Mouse (Mus musculus): ENCODE data around the gene Cpb1. TPM values are rescaled to one million over a fixed set of nuclear protein-coding genes. Genes with fewer than 3 reads are reported as not detected.
A peak's percentile ranks its signal among the peaks of the same experiment; 100 is the strongest.

The Cpb1 gene
- polyA plus RNA-seq, 1 experiment from 2014 or later: 0.48 TPM

DNA sequence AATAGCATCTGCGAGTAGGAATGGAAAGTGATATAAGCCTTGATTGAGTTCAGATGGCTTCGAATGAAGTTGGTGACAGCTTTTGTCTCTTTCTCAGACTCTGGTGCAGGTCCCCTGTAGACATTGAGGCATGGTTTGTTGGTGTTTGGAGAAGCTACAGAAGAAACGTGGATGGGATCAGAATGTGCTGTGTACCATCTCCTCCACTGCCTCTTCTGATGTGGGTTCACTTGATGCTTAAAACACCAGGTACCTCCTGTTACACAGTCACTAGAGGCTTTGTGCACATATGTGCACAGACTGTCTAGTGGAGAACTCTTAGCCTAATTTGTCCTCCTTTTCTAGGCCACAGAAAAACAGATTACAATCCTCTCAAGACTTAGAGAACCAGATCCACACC lies 53.4 kb downstream of the Cpb1 start:
- H3K9ac ChIP-seq (ENCODE audit: low read depth, low read length): no peak overlapping the region

DNA sequence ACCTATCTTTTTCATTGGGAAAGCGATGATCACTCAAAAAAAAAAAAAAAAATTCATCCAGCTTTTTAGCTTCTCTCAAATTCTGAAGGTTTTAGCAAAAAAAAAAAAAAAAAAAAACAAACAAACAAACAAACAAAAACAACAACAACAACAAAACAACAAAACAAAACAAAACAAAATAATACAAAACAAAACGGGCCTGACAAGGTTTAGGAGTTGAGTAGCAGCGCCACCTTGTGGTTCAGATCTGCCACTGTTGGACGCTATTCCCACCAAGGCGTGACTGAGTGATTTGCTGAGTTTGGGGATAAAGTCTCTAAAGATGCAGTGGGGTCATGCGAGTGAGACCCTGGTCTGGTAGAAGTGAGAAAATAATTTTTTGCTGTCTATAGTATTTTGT lies 76.7 kb downstream of the Cpb1 start:
- 32% methylated on average over 6 of the region's 6 CpGs for WGBS
- no peaks in the 10 kb centered on the region for H3K4me1 ChIP-seq (ENCODE audit: control insufficient read depth, insufficient read depth, low read depth, low read length)
- no peaks in the 10 kb centered on the region for H3K27me3 ChIP-seq (replicated peaks; ENCODE audit: control insufficient read depth, insufficient read depth, low read length)
- H3K36me3 ChIP-seq (ENCODE audit: control insufficient read depth, insufficient read depth, low read length): no peaks in the 10 kb centered on the region
- no peak overlapping the region for H3K9ac ChIP-seq (ENCODE audit: low read depth, low read length)
- H3K9me3 ChIP-seq (ENCODE audit: control insufficient read depth, low read length): no peaks in the 10 kb centered on the region
- H3K4me2 ChIP-seq (ENCODE audit: low read length): no peak overlapping the region
- H3K4me3 ChIP-seq (ENCODE audit: low read length): no peak overlapping the region
- no peak overlapping the region for H3K27ac ChIP-seq (ENCODE audit: low read depth, low read length)
- ATAC-seq: peak; percentile 72; the same call in 1 of the 2 replicates

More for the DNA sequence above, 53.4 kb downstream of the Cpb1 start:
- Histone ChIP-seq H3K4me2 (ENCODE audit: low read length) (no peak overlapping the region), H3K27ac (ENCODE audit: low read depth, low read length) (no peak overlapping the region), H3K4me3 (ENCODE audit: low read length) (no peak overlapping the region), H3K9me3 (ENCODE audit: control insufficient read depth, low read length) (no peaks in the 10 kb centered on the region), H3K27me3 (replicated peaks; ENCODE audit: control insufficient read depth, insufficient read depth, low read length) (no peaks in the 10 kb centered on the region), H3K36me3 (ENCODE audit: control insufficient read depth, insufficient read depth, low read length) (no peaks in the 10 kb centered on the region), H3K4me1 (ENCODE audit: control insufficient read depth, insufficient read depth, low read depth, low read length) (no peaks in the 10 kb centered on the region)
- ATAC-seq: no peak
- WGBS: 81% methylated on average over 3 of the region's 3 CpGs

Small RNAs within 50 kb of the gene (microRNA-seq; reads per million reads assigned to microRNA genes)
- not detected for gene Mir7007

Other genes starting within 250 kb of the Cpb1 start
- 12.3 and 13.4 TPM in 2 replicates for gene Hps3, start 240.4 kb downstream of the Cpb1 start, polyA plus RNA-seq (2015; fragmentation: Nextera tagmentation; extraction: Ambion mirVana)
- gene Hltf, start 217.9 kb downstream of the Cpb1 start, polyA plus RNA-seq (2015; fragmentation: Nextera tagmentation; extraction: Ambion mirVana): 11.8 and 12.9 TPM in 2 replicates
- 81.0 and 92.2 TPM in 2 replicates for gene Gyg, start 120.4 kb downstream of the Cpb1 start, polyA plus RNA-seq (2015; fragmentation: Nextera tagmentation; extraction: Ambion mirVana)
- gene Cpa3, start 33.6 kb downstream of the Cpb1 start, polyA plus RNA-seq (2015; fragmentation: Nextera tagmentation; extraction: Ambion mirVana): 1.8 TPM in 1 of 2 replicates, not detected in the other
- 0.30 and 0.46 TPM in 2 replicates for gene Agtr1b, start 91.4 kb upstream of the Cpb1 start, polyA plus RNA-seq (2015; fragmentation: Nextera tagmentation; extraction: Ambion mirVana)

Data from hindbrain, embryonic 16.5 days (tissue).